Mouse (Mus musculus): Measurements from ENCODE around the gene Fam69b. TPM values are rescaled to one million over a fixed set of nuclear protein-coding genes. Genes with fewer than 3 reads are reported as not detected.

Gene Fam69b
- 112 and 118 TPM in 2 replicates for polyA plus RNA-seq (2015; fragmentation: Nextera tagmentation; extraction: Ambion mirVana)

- Histone ChIP-seq H3K4me1 (replicated peaks) (peaks cover 53% of the 10 kb centered on the region), H3K9me3 (no peaks in the 10 kb centered on the region), H3K4me3 (replicated peaks) (peak within 1 kb of the TSS; percentile 60), H3K27ac (peak within 1 kb of the TSS; percentile 83), H3K27me3 (no peaks in the 10 kb centered on the region), H3K9ac (replicated peaks) (peak within 1 kb of the TSS; percentile 88), H3K36me3 (0 out of 2 replicates have a peak, but pooled peaks cover 5% of the 10 kb centered on the region), H3K4me2 (replicated peaks) (peak within 1 kb of the TSS; percentile 93)
- under 1% methylated on average over 69 of the region's 70 CpGs for WGBS
- ATAC-seq: peak; percentile 81
These were observed at the start of gene Fam69b for GRCm38 (mm10) chr2:26627921-26628739. Gene Fam69b, plus strand, starts transcription at chr2:26628457.

DNA sequence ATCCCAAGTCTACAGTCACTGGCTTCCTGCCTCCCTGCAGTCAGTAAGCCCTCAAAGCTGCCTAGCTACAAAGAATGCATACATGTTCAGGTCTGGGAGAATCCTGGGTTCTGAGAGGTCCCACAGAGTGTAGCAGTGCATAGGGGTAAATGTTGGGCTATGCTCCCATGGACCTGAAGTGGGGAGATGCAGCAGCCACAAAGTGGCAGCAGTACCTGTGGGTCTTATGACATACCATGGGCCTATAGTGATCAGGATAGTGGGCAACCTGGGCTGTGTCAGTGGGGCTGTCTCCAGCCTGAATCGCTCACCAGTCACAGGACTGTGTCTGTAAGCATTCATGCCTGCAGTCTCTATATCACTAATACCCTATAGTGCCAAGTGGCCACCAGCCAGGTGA is 48.5 kb upstream of the Fam69b start, which contains the start of gene Egfl7:
Egfl7 (plus strand) TSS at position 301 of the 400 bp plus-strand sequence.
- Histone ChIP-seq H3K4me1 (replicated peaks) (0 out of 2 replicates have a peak, but pooled peaks cover 6% of the 10 kb centered on the region), H3K4me2 (replicated peaks) (no peak within 1 kb of the TSS), H3K27me3 (no peaks in the 10 kb centered on the region), H3K9ac (replicated peaks) (no peak within 1 kb of the TSS), H3K9me3 (no peaks in the 10 kb centered on the region), H3K27ac (no peak within 1 kb of the TSS), H3K36me3 (no peaks in the 10 kb centered on the region), H3K4me3 (replicated peaks) (no peak within 1 kb of the TSS)
- 95% methylated on average over 1 of the region's 1 CpGs for WGBS
- no peak for ATAC-seq

GRCm38 (mm10) chr2:26580751-26581150 is 47.5 kb upstream of the Fam69b start:
- Histone ChIP-seq H3K9me3 (no peaks in the 10 kb centered on the region), H3K27ac (no peak overlapping the region), H3K9ac (replicated peaks) (no peak overlapping the region), H3K27me3 (no peaks in the 10 kb centered on the region), H3K4me3 (replicated peaks) (no peak overlapping the region), H3K4me2 (replicated peaks) (no peak overlapping the region), H3K4me1 (replicated peaks) (0 out of 2 replicates have a peak, but pooled peaks cover 6% of the 10 kb centered on the region), H3K36me3 (no peaks in the 10 kb centered on the region)
- WGBS: 94% methylated on average over 5 of the region's 5 CpGs
- no peak for ATAC-seq

DNA sequence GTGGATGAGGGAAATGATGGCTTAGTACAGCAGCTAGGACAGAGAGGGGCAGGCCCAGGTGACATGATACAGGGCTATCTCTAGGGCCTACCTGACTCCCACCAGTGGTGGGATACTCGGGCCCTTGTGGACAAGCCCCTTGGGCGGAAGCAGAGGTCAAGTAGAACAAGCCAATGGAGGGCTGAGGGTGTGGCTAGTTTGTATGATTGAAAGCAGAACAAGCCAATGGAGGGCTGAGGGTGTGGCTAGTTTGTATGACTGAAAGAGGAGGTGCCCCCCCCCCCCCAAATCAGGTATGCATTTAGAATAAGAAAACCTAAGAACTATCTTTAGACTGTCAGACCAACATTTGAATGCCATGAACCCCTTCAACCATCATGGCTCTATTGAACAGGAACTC is 46.1 kb upstream of the Fam69b start:
- WGBS: 72% methylated on average over 2 of the region's 2 CpGs
- H3K4me2 ChIP-seq (replicated peaks): no peak overlapping the region

GRCm38 (mm10) chr2:26582741-26583140 is 45.5 kb upstream of the Fam69b start:
- peaks cover 20% of the 10 kb centered on the region for H3K4me1 ChIP-seq (replicated peaks)
- no peak for ATAC-seq
- WGBS: 82% methylated on average over 7 of the region's 7 CpGs

More for the DNA sequence above, 46.1 kb upstream of the Fam69b start:
- H3K27ac ChIP-seq: no peak overlapping the region
- peaks cover 18% of the 10 kb centered on the region for H3K4me1 ChIP-seq (replicated peaks)
- no peak for ATAC-seq
- H3K4me3 ChIP-seq (replicated peaks): no peak overlapping the region
- H3K9ac ChIP-seq (replicated peaks): no peak overlapping the region
- H3K27me3 ChIP-seq: no peaks in the 10 kb centered on the region
- H3K9me3 ChIP-seq: no peaks in the 10 kb centered on the region
- H3K36me3 ChIP-seq: no peaks in the 10 kb centered on the region

GRCm38 (mm10) chr2:26583640-26584039 is 44.6 kb upstream of the Fam69b start:
- 0 out of 2 replicates have a peak overlapping the region, but pooled peaks have one; percentile 36 for H3K9ac ChIP-seq (replicated peaks)
- WGBS: 75% methylated on average over 11 of the region's 11 CpGs
- ATAC-seq: no peak
- H3K9me3 ChIP-seq: no peaks in the 10 kb centered on the region
- peaks cover 14% of the 10 kb centered on the region for H3K4me1 ChIP-seq (replicated peaks)
- H3K4me3 ChIP-seq (replicated peaks): peak overlapping the region; percentile 14; the same call in 1 of the 2 replicates
- H3K36me3 ChIP-seq: no peaks in the 10 kb centered on the region
- no peaks in the 10 kb centered on the region for H3K27me3 ChIP-seq
- 0 out of 2 replicates have a peak overlapping the region, but pooled peaks have one; percentile 51 for H3K27ac ChIP-seq
- no peak overlapping the region for H3K4me2 ChIP-seq (replicated peaks)

More at GRCm38 (mm10) chr2:26582741-26583140, 45.5 kb upstream of the Fam69b start:
- no peaks in the 10 kb centered on the region for H3K36me3 ChIP-seq
- H3K27me3 ChIP-seq: no peaks in the 10 kb centered on the region
- H3K9me3 ChIP-seq: no peaks in the 10 kb centered on the region
- H3K4me3 ChIP-seq (replicated peaks): no peak overlapping the region
- H3K27ac ChIP-seq: no peak overlapping the region
- no peak overlapping the region for H3K9ac ChIP-seq (replicated peaks)
- no peak overlapping the region for H3K4me2 ChIP-seq (replicated peaks)

GRCm38 (mm10) chr2:26585713-26586112 is 42.5 kb upstream of the Fam69b start:
- Histone ChIP-seq H3K36me3 (no peaks in the 10 kb centered on the region), H3K9me3 (no peaks in the 10 kb centered on the region), H3K9ac (replicated peaks) (peak overlapping the region; percentile 23; the same call in 1 of the 2 replicates), H3K27ac (peak overlapping the region; percentile 1; the same call in 1 of the 2 replicates), H3K4me2 (replicated peaks) (no peak overlapping the region), H3K4me1 (replicated peaks) (peaks cover 14% of the 10 kb centered on the region), H3K27me3 (no peaks in the 10 kb centered on the region), H3K4me3 (replicated peaks) (0 out of 2 replicates have a peak overlapping the region, but pooled peaks have one; percentile 53)
- WGBS: 72% methylated on average over 6 of the region's 6 CpGs
- ATAC-seq: 0 out of 2 replicates have a peak, but pooled peaks have one; percentile 1

DNA sequence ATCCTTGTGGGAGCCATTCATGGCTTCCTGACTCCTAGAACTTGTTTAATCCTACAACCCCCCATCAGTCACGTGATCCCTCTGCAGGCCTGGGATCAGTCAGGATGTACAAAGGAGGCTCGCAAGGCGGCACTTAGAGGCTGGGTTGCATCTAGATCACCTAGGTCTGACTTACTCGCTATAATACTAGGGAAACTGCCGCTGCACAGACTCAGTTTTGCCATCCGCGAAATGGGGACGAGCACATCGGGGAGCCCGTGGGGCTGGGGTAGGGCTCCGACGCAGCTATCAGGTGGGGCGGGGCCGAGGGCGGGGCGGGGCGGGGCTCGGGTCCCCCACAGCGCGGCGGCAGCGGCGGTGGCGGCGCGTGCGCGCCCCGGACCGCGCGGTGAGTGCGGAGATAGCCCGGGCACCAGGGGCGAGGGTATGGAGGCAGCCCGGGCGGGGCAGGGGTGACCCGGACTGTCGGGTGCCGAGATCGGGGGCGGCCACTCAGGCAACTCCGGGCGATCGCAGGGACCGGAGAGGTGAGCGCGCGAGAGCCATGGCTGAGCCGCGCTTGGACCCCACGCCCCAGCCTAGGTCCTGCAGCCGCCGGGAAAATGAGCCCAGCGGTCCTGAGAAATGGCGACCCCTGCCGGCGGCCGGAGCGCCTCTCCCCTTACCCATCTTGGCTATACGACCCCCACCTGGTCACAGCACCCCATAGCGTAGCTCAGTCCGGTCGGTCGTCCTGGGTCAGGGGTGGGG is 41.8 kb upstream of the Fam69b start, which contains the start of gene Gm20532:
Gm20532 (plus strand) TSS at position 346 of the 750 bp plus-strand sequence.
- 1% methylated on average over 64 of the region's 65 CpGs for WGBS
- H3K4me2 ChIP-seq (replicated peaks): peak within 1 kb of the TSS; percentile 75
- no peaks in the 10 kb centered on the region for H3K27me3 ChIP-seq
- H3K36me3 ChIP-seq: no peaks in the 10 kb centered on the region
- peaks cover 14% of the 10 kb centered on the region for H3K4me1 ChIP-seq (replicated peaks)
- H3K4me3 ChIP-seq (replicated peaks): peak within 1 kb of the TSS; percentile 53
- H3K9me3 ChIP-seq: no peaks in the 10 kb centered on the region
- ATAC-seq: peak; percentile 85
- peak within 1 kb of the TSS; percentile 71 for H3K9ac ChIP-seq (replicated peaks)
- peak within 1 kb of the TSS; percentile 1; the same call in 1 of the 2 replicates for H3K27ac ChIP-seq

DNA sequence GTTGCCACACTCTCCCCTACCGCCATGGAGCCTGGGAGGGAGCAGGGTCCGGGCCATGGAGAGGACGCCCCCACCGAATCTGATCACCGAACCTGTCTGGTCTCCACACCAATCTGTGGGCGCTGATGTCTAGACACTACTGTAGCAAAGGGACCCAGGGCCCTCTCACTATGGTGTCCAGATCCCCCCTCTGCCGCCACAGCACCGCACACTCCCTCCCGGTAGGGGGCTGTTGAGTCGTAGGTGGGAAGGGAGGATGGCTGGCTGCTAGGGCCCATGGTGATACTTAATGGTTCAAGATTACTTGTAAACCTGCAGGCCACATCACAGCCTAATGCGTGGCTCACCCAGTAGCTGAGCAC is 41.2 kb upstream of the Fam69b start:
- Histone ChIP-seq H3K9ac (replicated peaks) (peak overlapping the region; percentile 71), H3K9me3 (no peaks in the 10 kb centered on the region), H3K4me1 (replicated peaks) (peaks cover 14% of the 10 kb centered on the region), H3K27me3 (no peaks in the 10 kb centered on the region), H3K4me2 (replicated peaks) (peak overlapping the region; percentile 75), H3K36me3 (no peaks in the 10 kb centered on the region), H3K4me3 (replicated peaks) (peak overlapping the region; percentile 53), H3K27ac (no peak overlapping the region)
- ATAC-seq: peak; percentile 64; the same call in 1 of the 2 replicates
- WGBS: 7% methylated on average over 11 of the region's 11 CpGs

DNA sequence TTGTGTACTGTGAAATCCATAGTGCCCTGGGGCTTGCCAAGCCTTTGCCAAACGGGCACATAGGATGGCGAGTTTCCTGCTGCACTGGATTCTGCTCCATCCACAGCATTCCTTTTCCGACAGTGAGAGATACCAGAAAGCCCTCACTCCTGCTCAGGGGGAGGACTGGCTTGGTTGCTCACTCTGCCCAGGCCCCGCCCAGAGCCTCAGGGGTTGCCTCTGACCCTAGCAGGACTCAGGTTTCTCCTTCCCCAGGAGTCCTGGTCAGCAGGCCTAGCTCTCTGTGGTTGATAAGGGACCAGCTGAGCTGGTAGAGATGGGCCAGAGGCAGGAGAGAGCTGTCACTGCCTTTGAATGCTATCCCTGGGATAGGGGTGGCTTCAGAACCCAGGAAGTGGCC is 39.7 kb upstream of the Fam69b start:
- Histone ChIP-seq H3K9me3 (no peaks in the 10 kb centered on the region), H3K36me3 (no peaks in the 10 kb centered on the region), H3K27ac (no peak overlapping the region), H3K27me3 (no peaks in the 10 kb centered on the region), H3K4me2 (replicated peaks) (peak overlapping the region; percentile 9; the same call in 1 of the 2 replicates), H3K4me1 (replicated peaks) (peaks cover 14% of the 10 kb centered on the region), H3K9ac (replicated peaks) (peak overlapping the region; percentile 25), H3K4me3 (replicated peaks) (no peak overlapping the region)
- no peak for ATAC-seq
- 46% methylated on average over 4 of the region's 4 CpGs for WGBS

GRCm38 (mm10) chr2:26589284-26589683 is 39.0 kb upstream of the Fam69b start:
- H3K27me3 ChIP-seq: no peaks in the 10 kb centered on the region
- H3K9me3 ChIP-seq: no peaks in the 10 kb centered on the region
- no peak overlapping the region for H3K27ac ChIP-seq
- ATAC-seq: no peak
- no peak overlapping the region for H3K4me2 ChIP-seq (replicated peaks)
- 92% methylated on average over 10 of the region's 10 CpGs for WGBS
- peaks cover 14% of the 10 kb centered on the region for H3K4me1 ChIP-seq (replicated peaks)
- no peaks in the 10 kb centered on the region for H3K36me3 ChIP-seq
- H3K4me3 ChIP-seq (replicated peaks): no peak overlapping the region
- no peak overlapping the region for H3K9ac ChIP-seq (replicated peaks)
